Mouse (Mus musculus) right cerebral cortex, adult 18-20 months (tissue): Measurements from ENCODE around the gene Nol11.
A peak's percentile ranks its signal among the peaks of the same experiment; 100 is the strongest.

ENCODE experiments used
- DNase-seq: peaks from one replicate; pipeline ENCODE4 v3.0.0; 2022; ENCODE audit warnings: mixed read lengths

The Nol11 gene

DNA sequence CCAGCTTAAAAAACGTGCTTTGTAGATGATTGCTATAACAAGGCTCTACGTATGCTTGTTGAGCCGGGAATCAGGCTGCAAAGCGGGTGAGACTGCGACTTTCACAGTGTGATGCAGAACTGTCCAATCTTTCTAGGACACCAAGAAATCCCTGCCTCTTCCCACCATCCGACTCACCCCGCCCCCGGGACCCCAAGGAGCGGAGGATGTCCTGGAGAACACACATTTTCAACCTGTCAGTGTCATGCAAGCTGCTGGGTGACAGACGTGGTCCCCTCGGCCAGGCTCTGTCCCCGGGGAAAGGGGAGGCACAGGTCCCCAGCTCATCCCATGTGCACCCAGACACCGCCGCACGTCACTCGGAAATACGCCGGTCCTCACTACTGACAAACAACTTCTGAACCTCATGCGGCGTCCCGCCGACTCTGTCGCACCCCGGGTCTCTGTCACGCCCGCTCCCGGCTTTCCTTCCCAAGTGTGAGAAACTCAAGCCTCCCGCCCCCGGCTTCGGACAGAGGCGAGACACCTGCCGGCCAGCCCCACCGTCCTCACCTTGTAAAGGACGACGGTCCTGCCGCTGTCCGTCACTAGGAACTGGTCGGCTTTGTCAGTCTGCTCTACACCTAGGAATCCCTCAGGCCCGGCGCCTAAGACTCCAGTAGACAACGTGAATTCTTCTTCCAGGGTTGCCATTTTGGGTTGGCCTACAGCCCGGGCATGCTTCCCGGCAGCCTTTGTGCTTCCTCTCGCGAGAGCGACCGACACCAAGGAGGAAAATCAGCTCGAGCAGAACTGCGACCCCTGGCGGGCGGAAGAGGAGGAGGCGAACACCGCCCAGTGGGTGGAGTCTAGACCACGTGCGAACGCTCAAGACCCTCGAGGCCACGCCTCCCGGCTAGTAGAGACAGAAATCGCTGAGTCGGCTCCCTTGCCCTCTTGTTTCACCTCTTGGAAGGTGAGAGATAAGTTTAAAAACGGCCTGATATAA lies at the start of gene Nol11:
Nol11 (minus strand) TSS at position 817 of the 988 bp plus-strand sequence.
- peak; percentile 98 for DNase-seq

GRCm38 (mm10) chr11:107238506-107238905 lies 49.3 kb upstream of the Nol11 start:
- DNase-seq = no peak

DNA sequence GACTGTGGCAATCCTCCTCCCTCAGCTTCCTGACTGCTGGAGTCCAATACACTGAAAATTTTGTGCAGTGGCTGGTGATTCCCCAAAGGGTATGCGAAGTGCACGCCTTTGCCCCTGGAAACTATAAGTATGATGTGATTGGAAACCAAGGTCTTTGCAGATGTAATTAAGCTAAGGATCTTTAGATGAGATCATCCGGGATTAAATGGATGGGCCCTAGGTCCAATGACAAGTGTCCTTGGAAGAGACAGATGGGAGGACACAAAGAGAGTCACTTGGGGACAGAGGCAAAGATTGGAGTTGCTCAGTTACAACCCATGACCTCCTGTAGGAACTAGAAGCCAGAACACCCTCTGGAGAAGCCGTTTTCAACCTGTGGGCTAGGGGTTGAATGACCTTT lies 48.4 kb upstream of the Nol11 start:
- DNase-seq = no peak

GRCm38 (mm10) chr11:107233252-107233890 lies 44.2 kb upstream of the Nol11 start:
- no peak for DNase-seq

GRCm38 (mm10) chr11:107230128-107230527 lies 40.9 kb upstream of the Nol11 start:
- no peak for DNase-seq

DNA sequence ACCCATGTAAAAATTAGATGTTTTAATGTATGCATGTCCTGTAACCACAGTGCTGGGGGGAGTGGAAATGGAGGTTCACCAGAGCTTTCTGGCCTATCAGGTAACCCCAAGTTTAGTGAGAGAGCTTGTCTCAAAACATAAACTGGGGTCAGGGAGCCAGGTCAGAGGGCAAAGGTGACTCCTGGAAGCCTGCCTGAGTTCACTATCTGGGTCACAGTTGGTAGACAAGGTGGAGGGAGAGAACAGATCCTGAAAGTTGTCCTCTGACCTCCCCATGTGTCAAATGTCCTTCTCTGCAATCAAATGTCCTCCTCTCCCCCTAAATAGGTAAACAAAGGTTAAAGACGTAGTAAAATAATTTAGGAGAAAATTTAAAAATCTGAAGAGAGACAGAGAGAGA lies 37.2 kb upstream of the Nol11 start:
- no peak for DNase-seq

GRCm38 (mm10) chr11:107226013-107226412 lies 36.8 kb upstream of the Nol11 start:
- DNase-seq = no peak

GRCm38 (mm10) chr11:107225301-107225700 lies 36.1 kb upstream of the Nol11 start:
- DNase-seq = no peak

GRCm38 (mm10) chr11:107223667-107224214 lies 34.6 kb upstream of the Nol11 start:
- no peak for DNase-seq

- no peak for DNase-seq
These were observed 34.0 kb upstream of the Nol11 start for GRCm38 (mm10) chr11:107223169-107223561.

DNA sequence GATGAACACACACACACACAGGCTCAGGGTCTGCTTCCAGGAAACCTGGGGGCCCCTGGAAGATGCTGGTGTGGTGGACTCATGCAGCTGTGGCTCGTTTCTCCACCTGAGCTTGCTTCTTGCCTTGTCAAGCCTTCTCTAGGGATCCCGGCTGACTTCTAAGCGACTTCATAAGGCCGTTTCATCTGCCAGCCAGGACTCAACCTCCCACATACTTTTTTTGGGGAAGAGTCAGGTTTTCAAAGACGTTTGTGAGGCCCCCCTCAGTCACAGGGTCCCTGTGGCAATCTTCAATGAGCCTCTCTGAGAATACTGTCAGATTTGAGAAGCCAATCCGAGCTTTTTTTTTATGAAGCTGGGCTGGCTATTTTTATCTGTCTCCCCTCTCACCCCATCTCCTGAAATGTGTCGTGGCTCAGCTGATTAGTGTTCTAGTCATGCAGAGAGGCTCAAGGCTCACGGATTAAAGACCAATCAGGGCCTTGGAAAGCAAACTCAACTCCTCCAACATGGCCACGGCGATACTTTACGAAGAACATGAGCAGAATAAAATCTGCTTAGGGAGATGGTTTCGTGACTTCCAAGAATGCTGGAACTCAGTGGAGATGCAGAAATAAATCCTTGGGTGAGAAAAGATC lies 33.5 kb upstream of the Nol11 start:
- DNase-seq = no peak

DNA sequence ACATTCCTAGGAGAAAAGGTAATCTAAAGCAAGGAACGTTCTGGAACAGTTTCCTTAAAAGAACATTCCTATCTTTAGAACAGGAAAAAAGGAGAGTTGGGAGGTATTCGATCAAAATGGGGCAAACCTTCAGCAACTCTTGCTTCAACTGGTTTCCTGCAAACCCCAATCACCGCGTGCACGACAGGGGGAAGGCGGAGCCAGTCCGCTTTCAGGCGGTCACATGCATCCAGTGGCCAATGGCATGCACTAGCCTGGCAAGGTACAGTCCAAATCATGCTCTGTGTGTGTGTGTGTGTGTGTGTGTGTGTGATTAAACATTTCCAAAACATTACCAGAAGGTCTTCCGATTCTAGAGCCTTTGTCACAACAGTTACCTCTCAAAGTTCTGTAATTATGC lies 25.9 kb upstream of the Nol11 start:
- DNase-seq = no peak

GRCm38 (mm10) chr11:107213745-107214144 lies 24.6 kb upstream of the Nol11 start:
- DNase-seq = no peak

GRCm38 (mm10) chr11:107209818-107210217 lies 20.6 kb upstream of the Nol11 start:
- no peak for DNase-seq

- no peak for DNase-seq
These were observed 12.6 kb upstream of the Nol11 start for GRCm38 (mm10) chr11:107201773-107202172.

DNA sequence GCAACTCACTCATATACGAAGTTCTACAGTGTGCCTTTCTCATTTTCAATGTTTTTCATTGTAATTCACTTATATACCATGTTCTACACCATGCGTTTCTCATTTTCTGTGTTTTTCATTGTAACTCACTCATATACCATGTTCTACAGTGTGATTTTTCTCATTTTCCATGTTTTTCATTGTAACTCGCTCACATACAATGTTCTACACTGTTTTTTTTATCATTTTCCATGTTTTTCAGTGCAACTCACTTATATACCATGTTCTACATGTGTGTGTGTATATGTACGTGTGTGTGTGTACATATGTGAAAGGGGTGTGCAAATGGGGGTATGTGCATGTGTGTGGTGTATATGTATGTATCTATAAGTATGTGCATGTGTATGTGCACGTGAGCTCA lies 10.1 kb upstream of the Nol11 start:
- no peak for DNase-seq

DNA sequence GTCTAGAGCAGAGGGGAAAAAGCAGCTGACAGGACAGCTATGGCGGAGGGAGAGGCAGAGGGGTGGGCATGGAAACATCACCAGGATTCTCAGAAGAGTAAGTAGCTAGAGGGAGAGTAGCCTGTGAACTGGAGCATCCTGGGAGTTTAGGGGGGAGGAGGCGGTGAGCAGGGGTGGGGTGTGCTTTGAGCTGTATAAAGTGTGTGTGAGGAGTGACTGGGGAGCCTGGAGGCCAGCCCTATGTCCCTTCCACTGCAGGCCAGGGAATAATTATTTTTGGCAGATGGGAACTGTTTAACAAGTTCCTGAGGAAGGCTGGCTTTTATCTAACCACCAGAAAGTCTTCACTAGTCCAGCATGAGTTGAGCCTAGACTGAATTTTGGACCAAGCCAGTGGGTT lies 6.2 kb upstream of the Nol11 start:
- no peak for DNase-seq

DNA sequence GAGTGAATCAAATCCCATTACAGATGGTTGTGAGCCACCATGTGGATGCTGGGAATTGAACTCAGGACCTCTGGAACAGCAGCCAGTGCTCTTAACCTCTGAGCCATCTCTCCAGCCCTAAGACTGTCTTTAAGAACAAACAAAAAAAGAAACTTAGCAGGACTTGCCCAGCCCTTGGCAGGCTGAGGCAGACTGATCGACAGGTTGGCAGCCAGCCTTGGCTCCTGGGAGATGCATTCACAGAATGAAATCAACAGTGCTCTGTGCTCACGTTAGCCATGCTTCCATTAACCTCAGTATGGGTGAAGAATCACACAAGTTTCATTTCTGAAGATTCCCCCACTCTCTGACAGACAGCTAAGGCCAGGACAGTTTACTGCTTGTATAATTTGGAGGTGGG lies 1.2 kb upstream of the Nol11 start:
- no peak for DNase-seq

- DNase-seq = no peak
These were observed 5.4 kb downstream of the Nol11 start for GRCm38 (mm10) chr11:107183777-107184176.

DNA sequence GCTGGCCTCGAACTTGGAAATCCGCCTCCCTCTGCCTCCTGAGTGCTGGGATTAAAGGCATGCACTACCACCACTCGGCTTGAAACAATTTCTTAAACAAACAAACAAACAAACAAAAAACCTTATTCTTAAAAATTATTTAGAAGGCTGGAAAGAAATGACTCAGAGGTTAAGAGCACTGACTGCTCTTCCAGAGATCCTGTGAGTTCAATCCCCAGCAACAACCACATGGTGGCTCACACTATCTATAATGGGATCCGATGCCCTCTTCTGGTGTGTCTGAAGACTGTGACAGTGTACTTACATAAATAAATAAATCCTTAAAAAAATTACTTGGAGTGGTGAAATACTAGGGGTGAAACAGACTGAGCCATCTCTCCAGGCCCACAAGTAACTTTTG lies 28.0 kb downstream of the Nol11 start:
- DNase-seq = no peak

GRCm38 (mm10) chr11:107159034-107159433 lies 30.1 kb downstream of the Nol11 start:
- no peak for DNase-seq

DNA sequence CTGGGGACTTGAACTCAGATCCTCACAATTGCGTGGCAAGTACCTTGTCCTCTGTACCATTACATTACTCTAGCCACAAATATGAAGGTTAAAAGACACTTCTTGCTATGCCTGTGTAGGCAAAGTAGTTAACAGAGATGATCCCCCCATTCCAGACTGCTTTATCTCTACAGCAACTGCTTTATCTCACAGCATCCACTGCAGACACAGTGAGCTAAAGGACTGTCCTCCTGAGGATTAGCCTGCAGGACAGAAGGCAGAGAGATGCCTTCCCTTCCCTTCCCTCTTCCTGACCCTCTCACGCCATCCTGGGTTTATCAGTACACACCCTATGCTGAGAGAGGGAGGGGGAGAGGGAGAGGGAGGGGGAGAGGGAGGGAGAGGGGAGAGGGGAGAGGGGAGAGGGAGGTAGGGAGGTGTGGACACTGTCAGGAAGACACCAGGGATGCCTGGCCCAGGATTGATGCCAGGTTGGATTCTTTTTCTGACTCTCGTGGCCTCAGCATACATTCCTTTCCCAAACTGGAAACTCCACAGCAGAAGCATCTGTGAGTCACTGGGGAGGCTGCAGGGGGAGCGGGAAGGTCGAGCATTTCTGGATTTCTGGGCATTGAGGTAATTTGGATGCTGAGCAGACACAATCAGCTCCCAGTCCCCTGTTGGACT lies 32.1 kb downstream of the Nol11 start:
- no peak for DNase-seq

DNA sequence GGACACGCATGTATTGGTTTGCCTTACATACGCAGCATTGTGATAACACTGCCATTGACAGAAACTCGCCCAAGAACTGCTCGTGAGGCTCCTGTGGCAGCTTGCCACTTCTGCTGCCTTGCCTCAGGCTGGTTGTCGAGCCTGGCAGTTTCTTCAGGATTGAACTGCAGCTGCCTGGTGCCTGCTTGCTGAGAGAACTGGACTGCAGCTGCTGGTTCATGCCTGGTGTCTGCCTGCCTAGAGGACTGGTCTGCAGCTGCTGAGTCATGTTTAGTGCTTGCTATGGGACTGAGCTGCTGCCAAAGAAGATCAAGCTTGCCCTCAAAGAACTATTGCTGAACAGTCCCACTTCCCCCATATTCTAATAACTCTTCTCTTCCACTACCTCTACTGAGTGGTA lies 33.9 kb downstream of the Nol11 start:
- DNase-seq = no peak
